Mouse (Mus musculus) midbrain, postnatal 0 days (tissue): ENCODE results near the gene Cdc42se1. TPM values are rescaled to one million over a fixed set of nuclear protein-coding genes. Genes with fewer than 3 reads are reported as not detected.

Source experiments
- ATAC-seq: fragments of 200-750 bp; cut with Nextera tagmentation; 2 replicates; pipeline ENCODE4 v1.8.0; 2017; ENCODE audit warnings: moderate number of reproducible peaks, mild to moderate bottlenecking, moderate TSS enrichment, moderate library complexity; ENCODE audit not compliant: low FRiP score
- DNase-seq: peaks from one replicate; pipeline ENCODE4 v3.0.0-alpha.2; 2015; ENCODE audit warnings: low spot score
- H3K27ac ChIP-seq: fragments of 300-500 bp; sonication (generic); 2 replicates; pipeline ENCODE4 v1.5.1; 2014; ENCODE audit warnings: low read depth, mild to moderate bottlenecking, low read length, mixed read lengths
- H3K27me3 ChIP-seq: fragments of 300-500 bp; sonication (generic); 2 replicates; pipeline ENCODE4 v1.6.1; 2014; ENCODE audit warnings: low read length, control low read depth, mixed read lengths; ENCODE audit not compliant: insufficient read depth
- H3K36me3 ChIP-seq: fragments of 300-500 bp; sonication (generic); 2 replicates; pipeline ENCODE4 v1.6.1; 2014; ENCODE audit warnings: low read length, control low read depth, mixed read lengths; ENCODE audit not compliant: insufficient read depth
- H3K4me1 ChIP-seq: fragments of 300-500 bp; sonication (generic); 2 replicates; pipeline ENCODE4 v1.6.1; 2014; ENCODE audit warnings: mild to moderate bottlenecking, control low read depth, antibody characterized with exemption, low read length, mixed read lengths; ENCODE audit not compliant: insufficient read depth
- H3K4me2 ChIP-seq: fragments of 300-500 bp; sonication (generic); 2 replicates; pipeline ENCODE4 v1.6.1; 2014; ENCODE audit warnings: low read depth, mild to moderate bottlenecking, low read length, mixed read lengths; ENCODE audit not compliant: poor library complexity, severe bottlenecking
- H3K4me3 ChIP-seq: fragments of 300-500 bp; sonication (generic); 2 replicates; pipeline ENCODE4 v1.5.1; 2014; ENCODE audit warnings: low read depth, mild to moderate bottlenecking, low read length, moderate library complexity
- H3K9ac ChIP-seq: fragments of 300-500 bp; sonication (generic); replicated peaks from 2 replicates; pipeline ENCODE4 v1.6.1; 2014; ENCODE audit warnings: mild to moderate bottlenecking, low read length, moderate library complexity, mixed read lengths; ENCODE audit not compliant: poor library complexity, severe bottlenecking
- H3K9me3 ChIP-seq: fragments of 300-500 bp; sonication (generic); 2 replicates; pipeline ENCODE4 v1.6.1; 2016; ENCODE audit warnings: low read length, control low read depth
- CTCF ChIP-seq: IDR thresholded peaks from 2 replicates; pipeline ENCODE4 v1.5.1; 2016; ENCODE audit warnings: antibody characterized with exemption, mild to moderate bottlenecking
- WGBS: fragments of 180-500 bp; shearing (Covaris S2); extraction: QIAGEN DNeasy Blood & Tissue Kit; methylation state at CpG from one replicate; pipeline ENCODE4 v1.1.7; 2014; 5-methylcytosine and 5-hydroxymethylcytosine counted together
- polyA plus RNA-seq: library from polyadenylated mRNA; unstranded; fragments of >200 nt; fragmentation: Nextera tagmentation; extraction: Ambion mirVana; gene quantifications from 2 replicates; pipeline ENCODE4 v1.2.1, GENCODE M21; 2015
- total RNA-seq: library from RNA; depleted of rRNA; stranded (reverse); fragments of >200 nt; gene quantifications from 2 replicates; pipeline ENCODE4 v1.2.3, GENCODE M21; 2014; rRNA removed

The Cdc42se1 gene
- total RNA-seq (35.0 and 54.7 TPM in 2 replicates), polyA plus RNA-seq (40.9 and 41.4 TPM in 2 replicates)

DNA sequence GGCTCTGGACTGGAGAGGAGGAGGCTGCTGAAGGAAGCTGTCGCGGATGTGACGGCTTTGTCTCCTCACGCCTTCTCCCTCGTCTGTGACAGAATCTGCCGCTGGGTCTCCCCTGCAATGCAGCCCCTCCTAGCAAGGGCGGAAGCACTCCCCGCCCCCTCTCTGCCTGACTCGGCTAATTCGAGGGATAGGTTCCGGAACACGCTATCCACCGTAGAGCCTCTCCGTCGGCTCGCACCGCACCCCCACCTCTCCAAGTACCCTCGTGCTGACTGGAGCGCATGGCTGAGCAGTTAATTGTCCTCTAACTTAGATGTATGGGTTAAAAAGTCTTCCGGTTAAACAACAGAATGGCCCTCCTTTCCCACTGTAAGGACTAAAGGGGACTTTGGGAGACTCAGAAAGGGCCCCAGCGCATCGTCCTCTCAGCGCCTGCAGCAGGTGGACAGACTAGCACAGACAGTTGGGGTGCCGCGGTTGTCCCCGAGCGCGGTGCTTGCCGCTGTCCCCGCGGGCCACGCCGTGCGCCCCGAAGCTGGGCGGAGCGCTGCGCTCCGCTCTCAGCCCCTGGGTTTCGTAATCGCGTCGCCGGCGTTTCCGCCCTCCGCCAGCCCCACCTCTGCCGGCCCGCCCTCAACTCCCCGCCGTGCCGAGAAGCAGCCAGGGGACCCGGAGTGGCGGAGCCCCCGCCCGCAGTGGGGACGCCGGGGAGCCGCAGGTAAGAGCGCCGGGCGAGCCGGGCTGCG lies at the start of gene Cdc42se1:
Cdc42se1 (plus strand) TSS at position 585 of the 746 bp plus-strand sequence.
- peaks cover 15% of the 10 kb centered on the region for H3K36me3 ChIP-seq
- H3K4me1 ChIP-seq = peaks cover 29% of the 10 kb centered on the region
- peak; percentile 24 for TF ChIP-seq CTCF
- ATAC-seq (peak; percentile 90), DNase-seq (peak; percentile 97)
- WGBS = under 1% methylated on average over 64 of the region's 64 CpGs
- H3K27me3 ChIP-seq = no peaks in the 10 kb centered on the region
- peak within 1 kb of the TSS; percentile 97 for H3K27ac ChIP-seq
- H3K4me2 ChIP-seq = peak within 1 kb of the TSS; percentile 74
- H3K4me3 ChIP-seq = peak within 1 kb of the TSS; percentile 86
- H3K9me3 ChIP-seq = no peaks in the 10 kb centered on the region
- H3K9ac ChIP-seq = peak within 1 kb of the TSS; percentile 87

DNA sequence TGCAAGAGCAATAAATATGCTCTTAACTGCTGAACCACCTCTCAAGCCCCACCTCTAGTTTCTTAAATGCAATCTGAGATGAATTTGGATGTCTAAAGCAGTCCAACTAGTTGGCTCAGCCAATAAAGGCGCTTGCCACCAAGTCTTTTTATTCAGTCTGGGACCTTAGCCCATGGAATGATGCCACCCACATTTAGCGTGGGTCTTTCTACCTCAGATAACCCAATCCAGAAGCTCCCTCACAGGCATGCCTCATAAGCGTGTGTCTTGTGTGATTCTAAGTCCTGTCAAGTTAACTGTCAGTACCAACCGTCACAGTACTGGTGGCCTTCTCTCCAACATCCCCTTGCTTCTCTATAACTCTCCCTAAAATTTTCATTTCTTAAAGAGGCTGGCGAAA lies 49.6 kb upstream of the Cdc42se1 start:
- H3K4me2 ChIP-seq = no peak overlapping the region
- no peak overlapping the region for H3K9ac ChIP-seq
- no peaks in the 10 kb centered on the region for H3K36me3 ChIP-seq
- no peaks in the 10 kb centered on the region for H3K4me1 ChIP-seq
- no peak for DNase-seq
- TF ChIP-seq CTCF = no peak
- no peak for ATAC-seq
- WGBS = 89% methylated on average over 5 of the region's 5 CpGs
- no peak overlapping the region for H3K4me3 ChIP-seq
- H3K27ac ChIP-seq = no peak overlapping the region
- H3K27me3 ChIP-seq = no peaks in the 10 kb centered on the region
- no peaks in the 10 kb centered on the region for H3K9me3 ChIP-seq

DNA sequence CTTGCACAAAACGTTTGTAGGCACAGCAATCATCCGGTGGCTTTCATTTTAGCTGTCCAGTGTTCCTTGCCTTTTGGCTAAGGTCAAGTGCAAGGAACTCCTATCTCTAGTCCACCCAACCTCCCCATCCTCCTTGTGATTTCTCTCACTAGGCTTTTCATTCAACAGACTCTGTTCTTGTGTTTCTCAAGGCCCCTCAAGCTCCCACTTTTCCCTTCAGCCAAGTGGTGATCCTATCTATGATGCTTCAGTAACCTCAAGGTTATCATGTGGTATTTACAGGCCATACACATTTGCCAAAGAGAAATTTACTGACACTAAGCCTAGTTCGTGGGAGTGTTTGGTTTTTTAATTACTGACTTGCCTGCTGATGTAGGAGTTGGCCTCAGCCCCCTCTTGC lies 48.6 kb upstream of the Cdc42se1 start:
- TF ChIP-seq CTCF = no peak
- Histone ChIP-seq H3K27me3 (no peaks in the 10 kb centered on the region), H3K9ac (no peak overlapping the region), H3K27ac (no peak overlapping the region), H3K4me3 (no peak overlapping the region), H3K4me1 (no peaks in the 10 kb centered on the region), H3K9me3 (no peaks in the 10 kb centered on the region), H3K36me3 (peaks cover 2% of the 10 kb centered on the region; the same call in 1 of the 2 replicates), H3K4me2 (no peak overlapping the region)
- no peak for DNase-seq
- WGBS = 68% methylated on average over 3 of the region's 3 CpGs
- ATAC-seq = no peak

DNA sequence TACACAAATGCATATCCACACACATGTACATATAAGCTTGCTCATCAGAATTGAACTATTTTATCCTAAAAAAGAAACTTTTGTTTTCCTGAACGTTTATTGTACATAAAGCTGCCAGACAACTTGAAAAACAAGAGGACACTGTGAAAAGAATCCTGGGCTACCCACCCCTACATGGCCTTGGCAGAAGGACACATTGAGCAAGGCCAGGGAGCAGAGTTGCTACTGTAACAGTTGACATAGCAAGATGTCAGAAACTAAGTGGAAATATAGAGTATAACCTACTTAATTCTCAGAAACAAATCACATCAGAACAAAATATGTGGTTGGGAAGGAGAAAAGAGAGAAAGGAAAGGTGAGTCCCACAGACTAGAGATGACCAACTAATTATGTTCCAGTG lies 46.7 kb upstream of the Cdc42se1 start:
- Histone ChIP-seq H3K27me3 (no peaks in the 10 kb centered on the region), H3K9ac (no peak overlapping the region), H3K36me3 (peaks cover 6% of the 10 kb centered on the region; the same call in 1 of the 2 replicates), H3K27ac (no peak overlapping the region), H3K4me1 (no peaks in the 10 kb centered on the region), H3K4me2 (no peak overlapping the region), H3K4me3 (no peak overlapping the region), H3K9me3 (no peaks in the 10 kb centered on the region)
- WGBS = 75% methylated on average over 1 of the region's 1 CpGs
- TF ChIP-seq CTCF = no peak
- DNase-seq = no peak
- no peak for ATAC-seq

DNA sequence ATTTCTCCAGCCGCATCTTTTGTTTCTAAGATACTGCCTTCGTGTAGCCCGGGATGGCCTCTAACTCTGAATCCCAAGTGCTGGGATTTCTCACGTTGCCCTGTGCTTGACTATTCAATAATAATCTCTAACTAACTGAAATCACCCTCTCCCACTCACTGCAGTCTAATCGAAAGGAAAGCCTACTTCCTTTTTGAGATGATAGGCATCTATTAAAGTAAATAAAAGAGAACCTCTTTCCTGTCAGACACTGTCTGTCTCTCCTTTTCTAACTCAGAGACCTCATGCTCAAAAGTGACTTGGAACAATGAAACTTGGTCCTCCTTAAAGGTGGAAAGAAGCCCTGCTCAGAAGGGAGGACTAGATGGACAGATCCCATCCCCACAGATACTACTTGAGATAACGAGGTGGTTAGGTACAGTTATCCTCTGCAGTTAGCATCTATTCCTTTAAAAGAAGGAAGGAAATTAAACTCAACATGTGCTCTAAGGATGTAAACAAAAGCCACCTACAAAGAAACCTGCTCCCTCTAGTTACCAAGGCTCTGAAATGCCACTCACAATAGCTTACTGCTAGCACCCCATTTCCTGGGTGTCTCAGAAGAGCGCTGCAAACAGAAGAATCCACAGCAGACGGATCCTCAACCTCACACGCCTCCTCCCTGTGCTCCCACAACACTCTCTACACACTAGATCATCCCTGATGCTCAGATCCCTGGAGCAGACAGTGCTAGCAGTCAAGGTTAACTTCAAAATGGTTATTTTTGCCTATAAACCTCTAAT lies 43.5 kb upstream of the Cdc42se1 start:
- H3K9me3 ChIP-seq = no peaks in the 10 kb centered on the region
- no peak overlapping the region for H3K27ac ChIP-seq
- H3K4me1 ChIP-seq = no peaks in the 10 kb centered on the region
- DNase-seq (no peak), ATAC-seq (no peak)
- TF ChIP-seq CTCF = no peak
- no peak overlapping the region for H3K4me3 ChIP-seq
- no peak overlapping the region for H3K9ac ChIP-seq
- H3K36me3 ChIP-seq = peaks cover 23% of the 10 kb centered on the region
- H3K4me2 ChIP-seq = no peak overlapping the region
- 91% methylated on average over 9 of the region's 9 CpGs for WGBS
- H3K27me3 ChIP-seq = no peaks in the 10 kb centered on the region

DNA sequence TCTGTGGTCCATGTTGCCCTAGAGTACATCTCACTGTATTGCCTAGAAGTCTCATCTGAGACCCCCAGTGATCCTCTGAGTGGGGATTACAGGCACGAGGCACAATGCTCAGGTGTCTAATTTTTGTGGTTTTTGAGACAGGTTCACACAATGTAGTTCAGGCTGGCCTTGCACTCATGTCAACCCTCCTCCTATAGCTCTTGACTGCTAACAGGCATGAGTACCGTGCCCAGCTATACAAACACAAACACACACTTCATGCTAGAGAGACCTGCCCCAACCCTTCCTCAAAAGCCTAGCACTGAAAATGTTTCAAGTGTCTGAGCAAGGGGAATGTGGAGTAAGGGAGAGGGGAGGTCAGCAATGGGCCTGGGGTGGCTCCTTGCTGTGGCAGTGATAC lies 42.4 kb upstream of the Cdc42se1 start:
- DNase-seq (no peak), ATAC-seq (no peak)
- WGBS = 97% methylated on average over 2 of the region's 2 CpGs
- H3K9me3 ChIP-seq = no peaks in the 10 kb centered on the region
- no peak overlapping the region for H3K4me3 ChIP-seq
- TF ChIP-seq CTCF = no peak
- H3K27ac ChIP-seq = no peak overlapping the region
- no peaks in the 10 kb centered on the region for H3K4me1 ChIP-seq
- no peak overlapping the region for H3K4me2 ChIP-seq
- H3K27me3 ChIP-seq = no peaks in the 10 kb centered on the region
- peaks cover 25% of the 10 kb centered on the region for H3K36me3 ChIP-seq
- H3K9ac ChIP-seq = no peak overlapping the region
